Mouse (Mus musculus) cerebral cortex, adult 2 months (tissue): ENCODE measurements around the gene Lhfp.

ENCODE experiments used
- WGBS: fragments of 180-500 bp; shearing (Covaris S2); methylation state at CpG from one replicate; pipeline ENCODE4 v1.1.7; 2018; 5-methylcytosine and 5-hydroxymethylcytosine counted together

Lhfp gene

GRCm38 (mm10) chr3:53166001-53166400 is 124.7 kb downstream of the Lhfp start:
- 57% methylated on average over 8 of the region's 8 CpGs for WGBS

- WGBS, result 79% methylated on average over 3 of the region's 3 CpGs
Observed at GRCm38 (mm10) chr3:53169486-53169885, 128.2 kb downstream of the Lhfp start.

- WGBS, result 81% methylated on average over 10 of the region's 10 CpGs
Observed at GRCm38 (mm10) chr3:53173310-53174063, 132.2 kb downstream of the Lhfp start.

- WGBS, result 96% methylated on average over 6 of the region's 6 CpGs
Observed at GRCm38 (mm10) chr3:53179936-53180335, 138.6 kb downstream of the Lhfp start.

GRCm38 (mm10) chr3:53185439-53185838 is 144.1 kb downstream of the Lhfp start:
- WGBS, result 84% methylated on average over 2 of the region's 2 CpGs

- 72% methylated on average over 4 of the region's 4 CpGs for WGBS
Observed at GRCm38 (mm10) chr3:53193441-53193840, 152.1 kb downstream of the Lhfp start.

GRCm38 (mm10) chr3:53195666-53196107 is 154.4 kb downstream of the Lhfp start:
- 65% methylated on average over 8 of the region's 8 CpGs for WGBS

- 87% methylated on average over 8 of the region's 8 CpGs for WGBS
Observed at GRCm38 (mm10) chr3:53200175-53200574, 158.8 kb downstream of the Lhfp start.

GRCm38 (mm10) chr3:53200853-53201252 is 159.5 kb downstream of the Lhfp start:
- 86% methylated on average over 10 of the region's 10 CpGs for WGBS

GRCm38 (mm10) chr3:53201670-53202069 is 160.3 kb downstream of the Lhfp start:
- WGBS, result 43% methylated on average over 10 of the region's 10 CpGs

- 68% methylated on average over 6 of the region's 6 CpGs for WGBS
Observed at GRCm38 (mm10) chr3:53202184-53202583, 160.9 kb downstream of the Lhfp start.

- WGBS, result 81% methylated on average over 3 of the region's 3 CpGs
Observed at GRCm38 (mm10) chr3:53202698-53203097, 161.4 kb downstream of the Lhfp start.

GRCm38 (mm10) chr3:53203656-53204055 is 162.3 kb downstream of the Lhfp start:
- WGBS, result 69% methylated on average over 5 of the region's 5 CpGs

GRCm38 (mm10) chr3:53204348-53204984 is 163.1 kb downstream of the Lhfp start:
- 81% methylated on average over 7 of the region's 7 CpGs for WGBS

GRCm38 (mm10) chr3:53204985-53205365 is 163.6 kb downstream of the Lhfp start:
- 76% methylated on average over 1 of the region's 1 CpGs for WGBS

GRCm38 (mm10) chr3:53205706-53206105 is 164.4 kb downstream of the Lhfp start:
- WGBS, result 97% methylated on average over 3 of the region's 3 CpGs

- WGBS, result 60% methylated on average over 11 of the region's 11 CpGs
Observed at GRCm38 (mm10) chr3:53206509-53207224, 165.3 kb downstream of the Lhfp start.

- WGBS, result 39% methylated on average over 4 of the region's 4 CpGs
Observed at GRCm38 (mm10) chr3:53207225-53207528, 165.8 kb downstream of the Lhfp start.

- WGBS, result 67% methylated on average over 10 of the region's 10 CpGs
Observed at GRCm38 (mm10) chr3:53210691-53211526, 169.6 kb downstream of the Lhfp start.

- WGBS, result 84% methylated on average over 2 of the region's 2 CpGs
Observed at GRCm38 (mm10) chr3:53212599-53212998, 171.3 kb downstream of the Lhfp start.

GRCm38 (mm10) chr3:53213346-53213745 is 172.0 kb downstream of the Lhfp start:
- WGBS, result 86% methylated on average over 3 of the region's 3 CpGs

- 67% methylated on average over 7 of the region's 7 CpGs for WGBS
Observed at GRCm38 (mm10) chr3:53213746-53214271, 172.5 kb downstream of the Lhfp start.
